Mouse (Mus musculus) macrophage (primary cell): Measurements from ENCODE around the gene Arntl. TPM values are rescaled to one million over a fixed set of nuclear protein-coding genes. Genes with fewer than 3 reads are reported as not detected.

Experiments
- H3K27ac ChIP-seq: fragments of 350-480 bp; formaldehyde crosslinking; 2 replicates; pipeline ENCODE4 v1.9.0; 2021
- H3K36me3 ChIP-seq: fragments of 350-480 bp; formaldehyde crosslinking; 2 replicates; pipeline ENCODE4 v1.9.0; 2021; ENCODE audit errors: inconsistent target
- H3K4me3 ChIP-seq: fragments of 350-480 bp; formaldehyde crosslinking; 2 replicates; pipeline ENCODE4 v1.9.0; 2021; ENCODE audit errors: inconsistent target
- H3K79me2 ChIP-seq: fragments of 350-480 bp; formaldehyde crosslinking; 2 replicates; pipeline ENCODE4 v1.9.0; 2021; ENCODE audit errors: inconsistent target
- WGBS: methylation state at CpG from one replicate; pipeline ENCODE4 v1.1.7; 2026; ENCODE audit warnings: inconsistent platforms; ENCODE audit not compliant: missing documents; 5-methylcytosine and 5-hydroxymethylcytosine counted together
- polyA plus RNA-seq: library from polyadenylated mRNA; stranded (reverse); fragments of 250-400 nt; gene quantifications from 3 replicates; pipeline ENCODE4 v1.2.4, GENCODE M21; 2018; ENCODE audit warnings: inconsistent platforms

Arntl gene
- polyA plus RNA-seq, 1 experiment from 2014 or later = 6.6 TPM

GRCm38 (mm10) chr7:113220691-113221238 lies 13.5 kb downstream of the Arntl start:
- no peak overlapping the region for H3K4me3 ChIP-seq
- no peak overlapping the region for H3K27ac ChIP-seq
- H3K79me2 ChIP-seq = peaks cover 5% of the 10 kb centered on the region; the same call in 1 of the 2 replicates
- H3K36me3 ChIP-seq = no peaks in the 10 kb centered on the region
- 85% methylated on average over 6 of the region's 6 CpGs for WGBS

- H3K36me3 ChIP-seq = no peaks in the 10 kb centered on the region
- 92% methylated on average over 5 of the region's 5 CpGs for WGBS
- H3K79me2 ChIP-seq = no peaks in the 10 kb centered on the region; the same call in 1 of the 2 replicates
These were observed 15.6 kb downstream of the Arntl start for GRCm38 (mm10) chr7:113222821-113223220.

GRCm38 (mm10) chr7:113224620-113225019 lies 17.4 kb downstream of the Arntl start:
- Histone ChIP-seq H3K79me2 (no peaks in the 10 kb centered on the region), H3K36me3 (no peaks in the 10 kb centered on the region), H3K4me3 (no peak overlapping the region), H3K27ac (no peak overlapping the region)
- WGBS = 92% methylated on average over 1 of the region's 1 CpGs

More at GRCm38 (mm10) chr7:113222821-113223220, 15.6 kb downstream of the Arntl start:
- H3K27ac ChIP-seq = no peak overlapping the region
- no peak overlapping the region for H3K4me3 ChIP-seq

DNA sequence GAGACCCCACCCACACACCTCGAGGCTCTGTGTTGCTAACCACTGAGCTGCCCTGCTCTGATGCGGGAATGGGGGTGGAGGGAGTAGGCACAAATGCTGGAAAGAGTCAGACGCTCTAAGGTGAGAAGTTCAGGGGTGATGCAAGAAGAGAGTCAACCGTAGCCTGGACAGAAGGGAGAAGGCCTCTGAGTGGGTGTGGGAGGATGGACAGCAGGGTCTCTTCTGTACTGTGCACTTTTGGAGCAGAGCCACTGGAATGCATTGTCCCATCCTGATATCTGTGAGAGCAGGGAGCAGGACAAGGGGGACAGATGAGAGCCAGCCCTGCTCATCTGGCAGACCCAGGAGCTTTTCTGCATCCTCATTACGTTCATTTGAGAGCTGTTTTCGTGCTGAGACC lies 21.2 kb downstream of the Arntl start:
- WGBS = 85% methylated on average over 6 of the region's 6 CpGs
- H3K27ac ChIP-seq = no peak overlapping the region
- no peaks in the 10 kb centered on the region for H3K36me3 ChIP-seq
- no peak overlapping the region for H3K4me3 ChIP-seq
- H3K79me2 ChIP-seq = no peaks in the 10 kb centered on the region

DNA sequence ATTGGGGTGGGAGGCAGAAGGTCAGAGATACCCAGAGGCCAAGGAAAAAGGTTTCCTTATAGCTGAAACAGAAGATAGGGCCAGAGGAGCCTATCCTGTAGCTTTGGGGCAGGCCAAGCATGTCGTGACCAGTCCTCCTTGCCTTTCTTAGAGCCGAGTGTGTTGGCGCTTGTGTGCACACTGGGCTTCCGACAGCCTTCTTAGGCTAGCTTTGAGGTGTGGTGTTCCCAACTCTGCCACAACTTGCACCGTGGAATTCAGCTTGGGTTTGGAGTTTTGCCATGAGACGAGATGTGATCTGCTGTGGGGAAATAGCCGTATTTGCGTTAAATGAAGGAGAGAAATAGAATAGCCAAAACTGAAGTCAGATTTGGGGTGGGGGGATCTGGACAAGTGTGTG lies 28.9 kb downstream of the Arntl start:
- Histone ChIP-seq H3K36me3 (0 out of 2 replicates have a peak, but pooled peaks cover 4% of the 10 kb centered on the region), H3K4me3 (no peak overlapping the region), H3K27ac (no peak overlapping the region), H3K79me2 (no peaks in the 10 kb centered on the region)
- WGBS = 91% methylated on average over 8 of the region's 8 CpGs

DNA sequence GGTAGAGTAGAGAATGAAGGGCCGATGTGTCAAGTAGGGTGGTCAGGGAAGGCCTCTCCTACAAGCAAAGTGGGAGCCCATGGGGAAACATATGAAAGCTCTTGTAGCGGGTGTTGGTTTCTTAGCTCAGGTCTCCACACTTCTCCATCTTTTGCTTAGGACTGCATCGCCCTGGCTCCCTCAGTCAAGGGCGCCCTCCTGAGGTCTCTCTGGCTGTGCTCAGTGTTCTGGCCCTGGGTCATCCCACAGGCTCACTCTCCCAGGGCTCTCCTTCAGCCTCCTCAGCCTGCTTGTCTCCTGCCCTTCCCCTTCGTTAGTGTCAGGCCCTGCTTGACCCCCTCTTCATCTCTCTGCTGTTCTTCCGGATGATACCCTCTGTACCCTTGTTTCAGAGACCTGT lies 31.1 kb downstream of the Arntl start:
- H3K36me3 ChIP-seq = 0 out of 2 replicates have a peak, but pooled peaks cover 4% of the 10 kb centered on the region

DNA sequence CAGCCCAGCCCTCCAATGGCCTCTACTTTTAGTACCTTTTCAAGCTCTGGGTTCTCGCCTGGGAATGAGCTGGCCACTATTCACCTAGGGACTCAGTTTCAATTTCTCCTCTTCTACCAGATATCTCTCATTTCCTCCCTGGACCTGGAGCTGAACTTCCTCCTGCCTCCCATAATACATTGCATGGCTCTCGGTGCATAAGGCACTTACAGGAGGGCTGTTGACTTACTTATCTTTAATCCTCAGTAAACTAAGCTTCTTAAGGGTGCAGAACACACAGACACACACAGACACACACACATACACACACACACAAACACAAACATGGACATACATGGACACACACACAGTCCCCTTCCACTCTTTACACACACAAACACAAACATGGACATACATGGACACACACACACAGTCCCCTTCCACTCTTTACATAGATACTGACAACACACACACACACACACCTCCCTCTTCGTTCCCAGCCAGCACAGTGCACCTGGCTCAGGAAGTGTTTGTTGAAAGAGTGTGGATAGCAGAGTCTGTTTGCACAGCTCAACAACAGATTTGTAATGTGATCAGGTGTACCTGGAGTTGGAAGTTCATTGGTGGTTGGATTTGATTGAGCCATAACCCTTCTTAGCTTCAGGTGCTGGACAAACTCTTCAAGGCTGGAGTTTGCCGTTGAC lies 32.3 kb downstream of the Arntl start:
- 49% methylated on average over 4 of the region's 4 CpGs for WGBS
- Histone ChIP-seq H3K27ac (no peak overlapping the region), H3K4me3 (no peak overlapping the region), H3K36me3 (0 out of 2 replicates have a peak, but pooled peaks cover 4% of the 10 kb centered on the region), H3K79me2 (no peaks in the 10 kb centered on the region)

More for the DNA sequence above, 31.1 kb downstream of the Arntl start:
- WGBS = 97% methylated on average over 5 of the region's 6 CpGs
- H3K79me2 ChIP-seq = no peaks in the 10 kb centered on the region
- H3K4me3 ChIP-seq = no peak overlapping the region
- no peak overlapping the region for H3K27ac ChIP-seq

DNA sequence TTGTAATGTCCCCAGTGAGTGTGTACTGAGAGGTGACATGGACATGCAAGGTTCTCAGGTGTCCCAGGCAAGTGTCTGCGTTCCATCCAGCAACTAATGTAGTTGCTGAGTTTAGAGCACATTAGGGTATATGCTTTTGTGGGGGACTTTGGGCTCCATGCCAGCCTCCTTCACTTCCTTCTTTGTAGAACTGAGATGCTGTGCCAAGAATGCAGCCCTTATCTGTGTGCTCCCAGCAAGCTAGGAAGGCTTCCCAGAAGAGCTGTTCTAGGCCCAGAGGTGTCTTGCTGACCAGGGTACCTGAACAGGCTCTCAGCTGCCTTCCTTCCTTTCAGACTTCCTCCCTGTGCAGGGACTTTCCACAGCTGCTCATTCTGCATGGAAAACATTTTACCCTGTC lies 33.2 kb downstream of the Arntl start:
- no peak overlapping the region for H3K4me3 ChIP-seq
- WGBS = 31% methylated on average over 1 of the region's 1 CpGs
- no peak overlapping the region for H3K27ac ChIP-seq
- H3K36me3 ChIP-seq = no peaks in the 10 kb centered on the region
- H3K79me2 ChIP-seq = no peaks in the 10 kb centered on the region

GRCm38 (mm10) chr7:113241901-113242661 lies 34.8 kb downstream of the Arntl start:
- H3K36me3 ChIP-seq = no peaks in the 10 kb centered on the region
- 27% methylated on average over 12 of the region's 12 CpGs for WGBS
- no peak overlapping the region for H3K27ac ChIP-seq
- no peak overlapping the region for H3K4me3 ChIP-seq
- H3K79me2 ChIP-seq = no peaks in the 10 kb centered on the region

GRCm38 (mm10) chr7:113242688-113243087 lies 35.4 kb downstream of the Arntl start:
- WGBS = 70% methylated on average over 6 of the region's 6 CpGs
- Histone ChIP-seq H3K4me3 (no peak overlapping the region), H3K79me2 (no peaks in the 10 kb centered on the region), H3K27ac (no peak overlapping the region), H3K36me3 (no peaks in the 10 kb centered on the region)

DNA sequence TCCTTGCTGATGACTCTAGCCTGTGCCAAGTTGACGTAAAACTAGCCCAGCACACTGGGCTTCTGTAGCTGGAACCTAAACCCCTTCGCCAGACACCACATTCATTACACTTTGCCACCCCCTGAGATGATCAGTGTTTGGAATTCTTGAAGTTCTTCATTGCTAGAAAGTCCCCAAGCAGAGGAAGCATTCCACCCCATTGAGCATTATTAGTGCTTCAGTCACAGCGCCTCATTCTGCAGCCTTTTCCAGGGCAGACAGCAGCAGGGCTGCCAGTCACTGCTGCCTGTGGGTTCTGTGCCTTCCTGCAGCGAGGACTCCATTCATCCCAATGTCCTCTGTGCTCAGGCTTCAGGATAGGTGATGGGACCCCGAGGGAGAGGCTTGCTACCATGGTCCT lies 37.9 kb downstream of the Arntl start:
- Histone ChIP-seq H3K27ac (no peak overlapping the region), H3K4me3 (no peak overlapping the region), H3K36me3 (no peaks in the 10 kb centered on the region), H3K79me2 (no peaks in the 10 kb centered on the region)
- 98% methylated on average over 5 of the region's 5 CpGs for whole genome bisulfite sequencing

DNA sequence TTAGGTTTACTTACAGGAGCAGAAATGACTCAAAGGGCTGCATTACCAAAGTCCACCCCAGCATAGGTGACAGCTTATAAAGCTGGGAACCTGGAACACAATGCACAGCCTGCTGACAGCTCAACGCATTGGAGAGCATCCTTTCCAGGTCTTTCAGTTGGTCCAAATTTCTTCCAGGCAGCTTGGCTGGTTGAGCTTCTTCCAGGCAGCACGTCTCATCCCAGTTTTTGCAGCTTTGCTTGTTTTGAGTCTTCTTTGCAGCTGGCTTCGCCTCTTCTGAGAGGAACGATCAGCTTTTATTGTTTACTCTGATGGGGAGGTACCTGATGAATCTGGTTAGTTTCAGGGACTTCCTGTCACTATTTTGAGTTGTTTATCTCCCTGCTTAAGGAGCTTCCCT lies 39.2 kb downstream of the Arntl start:
- H3K79me2 ChIP-seq = no peaks in the 10 kb centered on the region
- no peak overlapping the region for H3K4me3 ChIP-seq
- 97% methylated on average over 4 of the region's 4 CpGs for WGBS
- no peaks in the 10 kb centered on the region for H3K36me3 ChIP-seq
- no peak overlapping the region for H3K27ac ChIP-seq

- WGBS = 87% methylated on average over 5 of the region's 5 CpGs
- Histone ChIP-seq H3K79me2 (no peaks in the 10 kb centered on the region), H3K36me3 (no peaks in the 10 kb centered on the region), H3K27ac (no peak overlapping the region), H3K4me3 (no peak overlapping the region)
These were observed 39.9 kb downstream of the Arntl start for GRCm38 (mm10) chr7:113247167-113247566.

DNA sequence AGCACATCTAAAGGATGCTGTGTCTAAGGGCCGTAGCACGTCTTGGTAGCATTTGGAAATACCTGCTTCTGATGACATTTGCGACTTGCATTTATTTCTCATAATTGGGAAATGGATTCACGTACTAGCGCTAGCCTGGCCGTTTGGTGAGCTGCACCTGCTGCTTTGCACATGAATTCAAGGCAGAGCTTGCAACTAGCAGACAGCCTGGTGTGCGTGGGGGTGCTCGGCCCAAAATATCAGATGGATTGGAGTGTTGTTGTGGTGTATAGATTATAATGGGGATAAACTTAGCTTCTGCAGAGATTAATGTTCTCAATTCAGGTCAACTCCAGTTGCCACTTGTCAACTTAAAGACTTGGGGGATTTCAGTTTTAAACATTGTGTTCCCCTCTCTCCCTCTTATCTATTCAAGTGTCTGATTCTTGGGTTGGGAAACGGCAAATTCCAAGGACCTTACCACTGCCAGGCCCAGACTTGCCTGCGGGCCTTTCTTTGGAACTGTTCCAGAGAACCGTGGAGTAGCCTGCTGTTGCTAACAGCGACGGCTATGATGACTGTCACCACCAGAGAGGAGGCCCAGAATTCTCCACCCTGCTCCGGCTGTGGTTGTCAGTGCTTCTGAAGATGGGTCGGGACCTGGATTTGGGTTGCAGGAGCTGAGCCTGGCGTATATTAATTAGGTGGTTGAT lies 42.0 kb downstream of the Arntl start:
- Histone ChIP-seq H3K4me3 (no peak overlapping the region), H3K79me2 (no peaks in the 10 kb centered on the region), H3K27ac (no peak overlapping the region), H3K36me3 (no peaks in the 10 kb centered on the region)
- 87% methylated on average over 16 of the region's 16 CpGs for WGBS
